Mouse (Mus musculus) cortical plate, adult 2 months (tissue): ENCODE measurements around the gene Lrrc3.
"Not testable (repeated sequence)": the region's sequence is repeated elsewhere in the genome, so short reads cannot be mapped to it uniquely, and the experiment has no call there.

Source experiments
- CTCF ChIP-seq: fragments of 200-500 bp; IDR thresholded peaks from 2 replicates; pipeline ENCODE4 v1.5.1; 2011; ENCODE audit warnings: mild to moderate bottlenecking, control low read depth, low read length; ENCODE audit not compliant: insufficient read depth; ENCODE audit errors: extremely low read depth
- POLR2A ChIP-seq: fragments of 200-500 bp; IDR thresholded peaks from 2 replicates; pipeline ENCODE4 v1.6.1; 2011; ENCODE audit warnings: mild to moderate bottlenecking, low read length, control low read depth; ENCODE audit not compliant: insufficient read depth; ENCODE audit errors: extremely low read depth

DNA sequence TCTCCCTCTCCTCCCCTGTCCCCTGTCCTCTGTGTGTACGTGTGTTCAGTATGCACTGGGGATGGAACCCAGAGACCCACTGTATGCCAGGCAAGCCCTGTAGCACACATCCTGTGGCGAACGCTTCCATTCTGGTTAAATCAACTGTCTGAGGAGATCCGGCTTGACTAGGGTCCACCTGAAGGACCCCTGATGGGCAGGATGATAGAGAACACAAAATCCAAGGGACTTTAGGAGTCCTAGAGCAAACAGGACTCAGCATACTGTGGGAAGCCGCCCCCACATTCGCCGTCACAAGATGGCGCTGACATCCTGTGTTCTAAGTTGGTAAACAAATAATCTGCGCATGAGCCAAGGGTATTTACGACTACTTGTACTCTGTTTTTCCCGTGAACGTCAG lies 48.1 kb upstream of the Lrrc3 start:
- TF ChIP-seq CTCF, POLR2A: not testable (repeated sequence)
